Mouse (Mus musculus) frontal cortex, postnatal 36 days (tissue): ENCODE data around the gene Nectin1.

Experiments
- DNase-seq, 2 experiments: peaks; one replicate each; pipeline ENCODE4 v3.0.0; 2022; ENCODE audit warnings: low spot score in 2 of 2

The Nectin1 gene

GRCm38 (mm10) chr9:43797746-43798145 is 54.0 kb downstream of the Nectin1 start:
- DNase-seq = no peak

- no peak for DNase-seq
These were observed 56.7 kb downstream of the Nectin1 start for GRCm38 (mm10) chr9:43800525-43800924.

DNA sequence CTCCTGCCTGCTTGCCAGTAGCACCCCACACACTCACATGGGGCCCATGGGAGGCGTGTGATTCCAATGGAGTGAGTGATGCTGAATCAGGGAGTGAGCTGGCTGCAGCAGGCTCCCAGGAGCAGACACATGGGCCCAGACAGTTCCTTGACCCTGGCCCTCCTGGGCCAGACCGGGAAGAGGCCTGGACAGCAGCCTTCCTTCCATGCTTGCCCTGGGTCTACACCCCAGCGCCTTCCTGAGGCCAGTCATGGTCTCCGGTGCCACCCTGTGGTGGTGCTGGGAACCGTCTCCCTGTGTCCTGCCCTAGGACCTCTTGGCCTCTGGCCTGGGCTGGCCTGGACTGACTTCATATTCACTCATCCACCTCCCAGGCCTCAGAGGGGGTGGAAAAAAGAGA is 58.1 kb downstream of the Nectin1 start:
- peak; percentile 50 to 58 for DNase-seq

DNA sequence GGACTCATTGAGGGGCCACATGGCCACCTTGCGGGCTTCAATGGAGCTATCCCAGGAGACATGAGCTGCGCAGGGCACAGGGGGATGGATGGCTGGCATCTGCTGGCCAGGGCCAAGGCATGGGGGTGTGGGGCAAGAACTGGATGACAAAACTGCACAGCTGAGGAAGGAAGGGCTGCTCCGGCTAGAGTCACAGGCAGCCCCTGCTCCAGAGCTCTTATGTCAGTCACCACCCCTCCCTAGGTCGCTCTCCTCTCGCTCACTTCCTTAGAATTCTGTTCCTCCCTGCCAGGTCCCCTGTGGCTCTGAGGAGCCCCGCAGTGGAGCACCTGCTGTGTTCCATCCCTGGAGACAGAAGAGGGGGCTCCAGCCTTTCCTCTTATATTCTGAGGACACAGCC is 63.8 kb downstream of the Nectin1 start:
- no peak for DNase-seq

DNA sequence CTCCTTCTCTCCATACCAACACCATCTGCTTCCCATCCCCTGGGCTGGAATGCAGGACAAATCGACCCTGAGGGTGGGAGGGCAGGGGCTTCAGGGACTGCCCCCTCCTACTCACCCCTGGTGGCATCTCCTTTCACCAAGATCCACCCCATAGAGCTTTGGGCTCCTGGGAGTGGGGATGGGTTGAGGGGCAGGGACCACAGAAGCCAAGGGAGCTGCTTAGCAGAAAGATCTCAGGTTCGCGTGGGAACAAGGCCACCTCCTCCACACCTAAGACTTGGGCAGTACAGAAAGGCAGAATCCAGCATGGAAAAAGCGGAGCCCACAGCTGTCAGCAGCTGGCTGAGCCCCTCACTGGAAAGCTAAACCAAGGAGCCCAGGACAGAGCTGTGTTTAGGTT is 64.3 kb downstream of the Nectin1 start:
- no peak for DNase-seq

DNA sequence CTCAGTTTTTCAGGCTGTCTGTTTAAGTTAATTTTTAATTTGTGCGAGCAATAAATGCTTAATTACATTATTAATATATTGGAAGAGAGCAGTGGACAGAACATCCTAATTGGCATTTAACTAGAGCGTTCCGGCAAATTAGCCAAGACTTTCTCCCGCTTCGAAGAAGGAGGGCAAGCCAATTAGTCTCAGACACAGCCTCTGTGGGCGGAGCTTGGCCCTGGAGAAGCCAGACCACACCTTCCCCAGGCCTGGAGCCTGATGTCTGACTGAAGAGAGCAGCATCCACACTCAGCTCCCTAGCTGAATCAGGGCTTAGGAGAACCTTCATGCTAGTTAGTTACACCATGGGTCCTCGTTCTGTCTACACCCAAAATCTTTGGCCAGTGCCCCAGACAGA is 64.8 kb downstream of the Nectin1 start:
- DNase-seq = peak in 1 of 2 experiments; percentile 16

DNA sequence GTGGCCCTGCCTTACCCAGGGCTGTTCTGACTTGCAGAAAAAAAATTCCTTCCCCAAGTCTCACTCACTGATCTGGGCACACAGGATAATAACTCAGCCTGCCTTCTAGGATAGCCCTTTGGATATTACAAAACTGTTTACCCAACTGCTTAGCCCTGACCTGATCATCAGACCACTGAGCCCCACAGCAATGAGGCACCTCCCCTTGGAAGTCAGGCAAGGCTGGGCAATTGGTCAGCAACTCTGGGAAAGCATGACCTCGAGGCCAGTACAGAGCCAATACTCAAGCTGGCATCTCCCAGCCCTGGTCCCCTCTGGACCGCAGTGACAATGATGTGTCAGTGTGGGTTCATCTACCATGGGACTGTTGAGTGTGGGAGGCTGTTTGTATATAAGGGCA is 69.4 kb downstream of the Nectin1 start:
- no peak for DNase-seq

DNA sequence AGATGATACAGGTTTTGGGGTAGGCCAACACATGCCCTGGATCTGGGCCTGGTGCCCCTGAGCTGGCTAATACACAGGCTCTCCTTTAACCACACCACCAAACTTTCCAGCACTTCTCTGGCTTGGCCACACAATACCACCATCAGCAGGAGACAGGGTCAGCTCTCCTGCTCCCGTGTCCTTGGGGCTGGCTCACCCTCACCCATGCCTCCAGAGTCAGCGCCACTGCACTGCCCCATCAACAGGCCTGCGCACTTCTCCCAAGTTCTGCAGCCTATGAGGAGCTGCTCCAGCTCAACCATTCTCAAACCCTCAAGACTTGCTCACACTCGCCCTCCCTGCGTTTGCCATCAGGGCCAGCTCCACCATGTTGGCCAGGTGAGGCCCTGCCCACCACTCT is 78.4 kb downstream of the Nectin1 start:
- no peak for DNase-seq

- DNase-seq = no peak
These were observed 81.4 kb downstream of the Nectin1 start for GRCm38 (mm10) chr9:43825178-43825577.

GRCm38 (mm10) chr9:43826558-43827253 is 82.9 kb downstream of the Nectin1 start:
- DNase-seq = no peak

GRCm38 (mm10) chr9:43827593-43827992 is 83.8 kb downstream of the Nectin1 start:
- peak; percentile 45 to 49 for DNase-seq

DNA sequence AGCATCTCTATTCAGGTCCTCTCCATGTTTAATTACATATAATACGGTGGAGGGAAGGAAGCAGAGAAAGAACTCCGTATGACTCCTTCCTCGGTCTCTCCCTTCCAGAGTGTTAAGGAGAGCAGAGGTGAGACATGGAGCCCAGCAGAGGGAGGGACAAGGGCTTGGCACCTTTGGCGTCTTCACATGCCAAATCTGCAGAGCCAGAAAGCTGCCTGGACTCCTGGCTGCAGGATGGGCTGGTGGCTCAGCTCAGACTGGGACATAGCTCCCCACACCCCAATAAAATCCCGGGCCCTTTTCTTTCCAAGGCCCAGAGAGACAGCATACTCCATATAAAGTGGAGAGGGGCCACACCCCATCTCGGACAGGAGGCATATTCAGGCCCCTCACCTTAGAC is 85.2 kb downstream of the Nectin1 start:
- no peak for DNase-seq

GRCm38 (mm10) chr9:43833232-43833631 is 89.4 kb downstream of the Nectin1 start:
- DNase-seq = no peak

- DNase-seq = no peak
These were observed 90.5 kb downstream of the Nectin1 start for GRCm38 (mm10) chr9:43834283-43834682.

GRCm38 (mm10) chr9:43838561-43838960 is 94.8 kb downstream of the Nectin1 start:
- no peak for DNase-seq

DNA sequence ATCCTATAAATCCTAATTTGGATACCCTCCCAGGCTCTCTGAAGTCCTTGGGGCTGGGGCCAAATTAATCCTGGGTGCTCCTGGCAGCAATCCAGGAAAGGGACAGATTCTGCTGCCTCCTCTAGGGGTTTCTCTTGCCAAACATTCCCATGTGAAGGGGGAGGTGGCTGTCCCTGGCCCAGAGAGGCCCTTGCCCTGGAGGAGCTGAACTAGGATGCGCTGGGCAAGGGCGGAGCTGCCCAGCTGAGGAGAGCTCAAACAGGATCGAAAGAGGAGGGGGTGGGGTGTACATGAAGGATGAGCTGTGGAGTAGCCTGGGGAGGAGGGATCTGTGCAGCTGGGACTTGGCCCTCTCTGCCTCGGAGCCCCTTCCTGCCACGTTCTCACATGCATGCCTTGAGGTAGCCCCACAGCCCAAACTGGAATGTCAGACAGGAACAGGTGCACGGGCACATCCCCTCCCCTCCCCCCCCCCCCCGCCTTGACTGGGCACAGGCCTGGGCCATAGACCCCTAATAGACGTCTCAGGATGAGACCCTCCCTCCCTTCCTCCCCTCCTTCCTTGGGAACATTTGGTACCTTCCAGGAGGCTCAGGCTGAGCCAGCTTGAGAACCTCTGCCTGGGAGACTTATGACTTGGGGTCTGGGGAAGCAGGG is 99.3 kb downstream of the Nectin1 start:
- no peak for DNase-seq

DNA sequence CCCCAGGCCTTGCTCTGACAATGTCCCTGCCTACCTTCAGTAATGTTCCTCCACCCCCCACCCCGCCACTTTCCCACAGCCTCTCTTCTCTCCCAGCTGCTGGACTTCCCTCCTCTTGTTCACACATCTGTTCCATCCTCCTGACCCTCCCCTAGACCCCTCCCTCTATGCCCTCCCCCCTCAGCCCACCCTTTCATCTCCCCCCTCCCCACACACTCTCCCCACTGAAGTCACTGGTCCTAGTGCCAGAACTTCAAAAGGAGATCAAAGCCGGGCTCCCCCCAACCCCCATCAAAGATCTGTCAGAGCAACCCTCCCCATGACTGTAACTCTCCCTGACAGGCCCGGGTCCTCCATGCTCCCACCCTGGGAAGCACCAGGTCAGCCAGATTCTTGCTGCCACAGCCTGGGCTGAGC is 99.9 kb downstream of the Nectin1 start:
- no peak for DNase-seq

DNA sequence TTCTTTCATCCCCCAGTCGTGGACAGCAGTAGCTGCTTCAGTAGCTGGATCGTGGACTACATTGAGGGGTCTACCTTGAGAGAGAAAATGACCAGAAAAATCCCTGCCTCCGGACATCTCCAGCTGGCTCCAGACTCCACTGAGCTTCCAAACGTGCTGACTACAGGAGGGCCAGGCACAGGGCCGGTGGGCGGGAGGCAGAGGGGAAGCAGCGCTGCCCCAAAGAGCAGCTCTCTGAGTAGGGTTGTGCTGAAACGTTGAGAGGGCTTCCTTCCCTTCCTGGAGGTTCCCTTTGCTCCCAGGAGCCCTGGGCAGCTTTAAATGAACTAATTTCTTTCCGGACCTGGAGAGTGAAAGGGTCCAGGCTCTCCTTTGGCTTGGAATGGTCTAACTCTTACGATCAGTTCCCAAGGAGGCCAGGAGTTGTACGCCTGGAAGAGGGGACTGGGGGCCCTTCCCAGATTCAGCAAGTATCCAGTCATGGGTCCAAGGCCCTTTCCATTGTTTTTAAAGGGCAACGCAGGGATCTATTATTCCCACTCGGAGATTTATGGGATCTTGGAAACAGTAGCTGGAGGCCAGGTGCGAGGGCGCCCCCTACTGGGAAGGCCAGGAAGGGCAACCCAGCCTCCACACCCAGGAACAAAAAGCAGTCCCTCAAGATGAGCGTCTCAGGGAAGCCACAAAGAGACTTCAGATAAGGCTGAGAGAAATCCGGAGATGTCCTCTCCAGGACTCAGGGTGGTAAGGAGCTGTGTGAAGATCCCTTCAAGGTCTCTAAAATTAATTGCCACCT is 102.1 kb downstream of the Nectin1 start:
- DNase-seq = peak; percentile 50 to 70

- peak; percentile 53 to 76 for DNase-seq
These were observed 104.1 kb downstream of the Nectin1 start for GRCm38 (mm10) chr9:43847861-43848260.

DNA sequence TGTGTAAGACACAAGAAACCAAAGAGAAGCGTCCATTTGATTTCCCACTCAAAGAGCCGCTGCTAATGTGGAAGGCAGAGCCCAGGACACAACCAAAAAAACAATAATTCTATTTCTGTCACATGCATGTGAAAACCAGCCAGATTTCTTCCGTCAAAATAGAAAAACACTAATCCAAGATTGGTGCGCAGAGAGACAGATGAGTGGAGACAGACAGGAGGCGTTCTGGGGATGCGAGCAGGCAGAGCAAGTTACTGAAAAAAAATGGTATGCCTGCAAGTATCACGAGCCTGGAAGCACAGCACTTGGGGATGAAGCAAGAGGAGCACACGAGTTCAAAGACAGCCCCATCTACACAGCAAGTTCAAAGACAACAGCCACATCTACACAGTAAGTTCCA is 106.5 kb downstream of the Nectin1 start:
- no peak for DNase-seq

DNA sequence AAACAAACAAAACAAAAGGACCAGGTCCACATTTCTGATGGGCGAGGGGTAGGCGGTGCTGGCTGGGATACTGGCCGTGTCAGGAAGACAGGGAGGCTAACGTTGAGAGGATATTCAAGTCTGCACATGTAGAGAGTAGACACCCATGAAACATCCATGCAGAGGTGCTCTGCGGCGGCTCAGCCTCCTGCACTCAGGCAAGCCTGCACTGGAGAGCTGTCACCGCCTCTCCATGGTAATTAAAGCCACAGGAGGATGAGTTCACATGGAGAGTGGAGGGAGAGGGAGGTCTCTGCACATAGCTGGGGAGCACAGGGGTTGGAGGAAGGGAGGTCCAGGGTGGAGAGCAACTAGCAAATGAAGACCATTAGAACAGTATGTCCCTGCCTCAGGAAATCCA is 107.4 kb downstream of the Nectin1 start:
- no peak for DNase-seq

DNA sequence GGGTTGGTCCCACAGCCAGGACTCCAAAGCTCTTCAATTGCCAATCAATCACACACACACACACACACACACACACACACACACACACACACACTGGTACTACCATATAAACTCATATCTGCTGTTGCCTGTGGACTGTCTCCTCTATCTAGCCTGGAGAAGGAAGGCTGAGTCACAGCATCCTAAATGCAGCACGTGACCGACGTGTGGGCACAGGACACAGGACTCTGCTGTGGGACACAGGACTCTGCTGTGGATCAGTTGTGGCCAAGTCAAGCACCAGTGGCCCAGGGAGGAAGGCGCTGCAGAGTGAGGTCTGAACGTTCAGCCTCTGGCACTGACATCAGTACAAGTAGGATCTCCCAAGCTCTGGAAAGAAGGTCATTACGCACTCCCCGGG is 112.1 kb downstream of the Nectin1 start:
- no peak for DNase-seq
